Mouse (Mus musculus): ENCODE data around the gene Evx1.
A peak's percentile ranks its signal among the peaks of the same experiment; 100 is the strongest.

Evx1 gene

DNA sequence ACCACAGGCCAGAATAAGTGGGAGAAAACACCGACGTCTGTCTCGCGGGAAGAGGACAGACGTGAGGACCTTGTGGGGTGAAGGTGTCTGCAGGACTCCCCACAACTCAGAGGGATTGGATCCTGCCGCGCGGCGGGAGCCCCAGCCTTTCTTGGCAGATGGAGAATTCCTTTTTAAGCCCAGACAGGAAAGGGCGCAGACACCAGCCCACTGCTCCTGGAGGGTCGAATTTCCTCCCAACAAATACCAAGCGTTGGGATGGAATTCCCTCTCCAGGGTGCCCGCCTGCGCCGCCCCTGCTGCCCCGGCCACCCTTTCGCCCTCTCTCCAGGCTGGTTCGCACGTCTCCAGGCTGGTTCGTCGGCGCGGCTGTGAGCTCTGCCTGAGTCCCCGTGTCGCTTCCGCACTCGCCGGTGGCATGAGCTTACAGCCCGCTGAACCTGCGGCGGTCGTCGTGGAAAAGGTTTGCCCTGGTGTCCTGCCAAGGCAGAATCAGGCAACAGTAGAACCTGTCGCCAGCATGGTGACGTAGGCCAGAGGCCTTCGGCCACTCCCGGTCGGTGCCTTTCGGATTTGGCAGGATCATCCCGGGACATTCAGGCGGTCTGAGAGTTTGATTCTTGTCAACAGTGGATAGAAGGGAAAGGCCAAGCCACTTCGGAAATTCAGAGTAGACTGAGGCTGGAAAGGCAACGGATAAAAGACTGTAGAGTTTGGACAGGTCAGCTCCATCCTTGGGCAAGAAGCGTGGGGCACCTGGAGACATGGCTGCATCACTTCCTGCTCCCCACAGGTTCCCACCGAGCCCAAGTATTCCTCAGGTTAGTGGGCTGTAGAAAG lies 22.1 kb upstream of the Evx1 start:
- no peak for DNase-seq (ENCODE audit: low spot score)

DNA sequence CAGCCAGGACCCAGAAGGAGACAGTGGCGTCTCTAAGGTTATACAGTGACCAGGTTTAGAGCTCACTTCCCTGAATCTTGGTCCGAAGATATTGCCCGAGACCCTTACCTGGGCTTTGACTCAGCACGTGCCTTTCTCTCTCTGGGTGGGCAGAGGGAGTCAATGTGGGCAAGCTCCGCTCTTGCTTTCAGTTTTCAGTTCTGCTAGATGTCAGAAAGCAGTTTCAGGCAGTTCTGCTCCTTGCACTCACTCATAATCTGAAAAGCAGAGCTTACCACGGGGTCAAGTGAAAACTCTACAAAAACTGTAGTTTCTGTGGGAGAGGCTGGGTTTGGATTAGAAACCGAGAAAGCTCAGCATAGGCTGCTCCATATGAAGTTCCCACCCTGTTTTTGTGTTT lies 21.0 kb upstream of the Evx1 start:
- peak; percentile 24 for DNase-seq (ENCODE audit: low spot score)

DNA sequence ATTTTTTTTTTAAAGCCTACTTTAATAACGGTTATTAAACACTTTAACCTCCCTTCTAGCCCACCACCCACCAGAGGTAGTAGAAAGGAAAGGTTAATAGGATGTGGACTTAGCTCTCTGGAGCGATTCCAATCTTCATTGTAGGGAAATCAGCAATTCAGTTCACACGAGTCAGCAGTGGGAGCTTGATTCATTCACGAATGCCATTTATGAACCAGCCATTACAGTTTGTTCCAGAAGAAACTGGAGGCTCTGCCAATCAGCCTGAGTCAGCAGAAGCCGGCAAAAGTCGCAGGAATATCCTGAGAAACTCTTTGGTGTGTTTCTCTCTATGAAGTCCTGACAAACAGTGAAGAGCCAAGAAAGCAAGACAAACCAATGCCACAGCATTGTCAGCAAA lies 18.7 kb upstream of the Evx1 start:
- DNase-seq (ENCODE audit: low spot score) = peak; percentile 53

DNA sequence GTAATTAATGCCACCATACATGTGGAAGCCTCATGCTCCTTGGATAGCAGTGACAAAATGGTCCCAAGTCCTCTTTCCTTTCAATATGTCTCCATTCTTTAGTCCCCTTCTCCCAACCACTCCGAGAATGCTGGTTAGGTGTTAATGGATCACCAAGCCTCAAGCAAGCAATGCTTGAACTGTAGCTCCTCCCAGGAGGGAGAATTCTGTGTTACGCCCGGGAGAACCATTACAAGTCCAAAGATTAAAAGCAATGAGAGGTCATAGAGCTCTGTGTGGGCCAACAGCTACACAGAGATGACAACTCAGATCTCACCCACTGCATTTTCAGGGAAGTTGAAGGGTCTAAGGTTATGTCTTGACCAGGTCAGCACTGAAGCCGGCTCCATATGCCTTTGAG lies 14.8 kb upstream of the Evx1 start:
- no peak for DNase-seq (ENCODE audit: low spot score)

DNA sequence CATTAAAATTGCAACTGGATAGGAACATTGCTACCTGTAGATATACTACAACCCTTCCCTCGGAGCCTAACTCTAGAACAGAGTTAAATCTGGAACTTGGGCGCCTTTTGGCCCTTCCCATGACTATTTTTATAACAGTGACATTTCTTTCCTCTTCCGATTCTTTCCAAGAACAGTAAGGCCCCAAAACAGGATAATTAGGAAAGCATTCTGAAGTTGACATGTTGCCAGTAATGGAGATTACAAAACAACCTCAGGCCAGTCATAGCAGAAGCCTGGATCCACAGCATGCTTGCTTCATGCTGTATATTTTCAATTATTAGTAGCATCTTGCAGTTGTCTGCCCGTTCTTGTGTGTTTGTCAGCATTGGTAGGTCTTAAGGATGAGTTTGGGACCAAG lies 12.5 kb upstream of the Evx1 start:
- peak; percentile 93 for DNase-seq (ENCODE audit: low spot score)

DNA sequence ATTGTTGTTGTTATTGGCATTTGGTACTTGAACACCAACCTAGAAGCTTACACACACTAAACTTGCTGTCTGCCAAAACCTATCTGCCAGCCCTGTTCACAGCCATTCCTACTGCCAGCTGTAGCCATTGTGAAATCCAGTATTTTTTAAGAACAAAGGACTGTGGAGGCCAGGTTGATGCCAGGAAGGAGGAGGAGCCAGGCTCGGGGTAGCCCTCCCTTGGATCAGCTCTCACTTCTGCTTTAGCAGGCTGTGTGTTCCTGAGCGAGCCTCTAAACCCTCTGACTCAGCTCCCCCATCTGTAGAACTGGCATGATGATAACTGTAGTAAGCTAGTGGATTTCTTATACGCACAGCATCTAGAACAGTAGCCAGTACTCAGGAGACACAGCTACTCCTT lies 9.9 kb upstream of the Evx1 start:
- peak; percentile 79 for DNase-seq (ENCODE audit: low spot score)

DNA sequence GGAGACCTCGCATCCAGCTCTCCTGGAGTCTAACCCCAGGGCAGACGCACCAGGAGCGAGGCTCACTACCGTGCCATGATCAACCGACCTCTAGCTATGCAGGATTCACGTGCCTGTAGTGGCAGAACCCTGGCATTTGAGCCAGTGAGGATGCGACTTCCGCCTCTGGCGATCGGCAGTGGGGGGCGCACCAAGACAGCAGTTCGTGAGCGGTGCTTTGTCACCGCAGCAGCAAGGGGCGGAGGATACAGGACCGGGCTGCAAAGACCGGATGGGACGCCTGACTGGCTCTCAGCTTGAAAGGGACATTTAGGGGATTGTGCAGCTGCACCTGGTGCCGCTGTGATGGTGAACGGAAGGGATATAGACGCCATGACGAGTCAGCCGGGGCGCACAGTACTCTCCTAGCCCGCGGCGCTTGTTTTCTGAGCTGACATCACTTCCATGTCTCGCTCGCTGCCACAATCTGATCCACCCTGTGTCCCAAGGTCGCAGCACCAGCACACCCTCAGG lies 7.4 kb upstream of the Evx1 start:
- no peak for DNase-seq (ENCODE audit: low spot score)

DNA sequence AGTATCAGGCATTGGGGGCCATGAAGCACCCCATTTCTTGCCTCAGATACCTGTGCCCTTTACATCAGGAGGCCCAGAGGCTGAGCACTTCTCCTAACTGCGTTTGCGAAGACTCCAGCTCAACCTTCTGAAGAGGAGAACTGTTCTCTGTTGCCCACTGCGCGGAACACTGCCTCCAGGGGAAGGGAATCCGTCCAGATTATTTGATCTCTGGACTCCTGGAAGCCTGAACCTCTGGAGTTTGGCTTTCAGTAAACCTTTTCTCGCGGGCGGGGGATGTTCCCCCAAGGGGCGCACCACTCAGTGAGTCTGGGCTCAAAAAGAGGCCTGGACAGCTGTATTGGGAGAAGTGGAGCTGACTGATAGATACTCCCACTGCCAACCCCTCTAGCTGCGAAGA lies 3.5 kb upstream of the Evx1 start:
- DNase-seq (ENCODE audit: low spot score) = no peak

DNA sequence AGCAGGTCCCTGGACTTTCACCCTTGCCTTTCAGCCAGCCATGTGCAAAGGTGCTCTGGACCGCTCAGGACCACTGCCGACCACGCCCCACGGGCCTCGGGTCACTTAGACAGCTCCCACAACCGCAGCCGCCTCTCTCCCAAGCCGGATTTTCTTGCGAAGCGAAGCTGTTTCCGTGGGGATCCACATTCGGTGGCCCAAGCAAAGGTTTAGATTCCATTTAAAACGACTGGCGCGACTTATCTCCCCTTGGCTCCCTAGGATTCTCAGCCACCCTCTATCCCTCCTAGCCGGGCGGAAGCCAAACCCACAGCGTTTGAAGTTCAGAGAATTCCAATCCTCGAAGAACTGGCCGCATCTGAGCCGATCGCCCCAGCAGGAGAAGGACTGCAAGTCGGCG lies 2.9 kb upstream of the Evx1 start:
- DNase-seq (ENCODE audit: low spot score) = no peak

DNA sequence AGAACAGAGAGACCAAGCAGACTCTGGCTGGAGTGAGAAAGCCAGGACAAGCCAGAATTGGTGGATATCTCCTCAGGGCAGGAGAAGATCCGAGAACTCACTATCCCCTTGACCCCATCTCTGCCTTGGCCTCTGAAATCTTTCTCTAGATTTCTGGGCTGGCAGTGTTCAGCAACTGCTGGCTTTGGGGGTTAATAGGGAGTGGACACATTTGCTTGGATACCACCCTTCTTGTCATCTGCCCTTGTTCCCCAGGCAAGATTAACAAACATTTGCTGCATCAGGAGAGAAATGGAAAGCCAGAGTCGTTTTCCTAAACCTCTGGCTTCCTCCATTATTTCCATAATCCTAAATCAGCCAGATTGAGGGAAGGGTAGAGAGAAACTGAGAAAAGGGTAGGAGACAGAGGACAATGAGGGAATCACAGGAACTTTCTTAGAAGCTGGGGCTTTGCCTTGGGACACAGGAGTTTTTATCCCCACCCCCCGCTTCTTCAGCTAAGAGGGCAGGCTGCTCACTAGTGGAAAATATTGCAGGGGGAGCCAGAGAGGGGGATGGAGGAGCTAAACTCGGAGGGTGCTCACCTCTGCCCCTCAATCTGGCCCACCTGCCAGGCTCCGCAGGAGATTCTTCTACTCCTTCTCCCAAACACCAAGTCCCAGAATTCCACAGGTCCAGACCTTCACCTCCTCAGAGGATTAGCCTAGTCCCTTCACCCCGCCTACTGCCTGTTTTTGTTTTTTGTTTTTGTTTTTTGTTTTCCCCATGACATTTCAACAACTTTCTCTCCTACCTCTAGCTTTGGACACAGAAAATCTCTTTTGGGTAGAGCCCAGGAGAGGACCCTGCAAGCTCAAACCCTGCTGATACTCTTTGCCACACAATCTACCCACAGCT lies 1.4 kb upstream of the Evx1 start:
- DNase-seq (ENCODE audit: low spot score) = no peak

DNA sequence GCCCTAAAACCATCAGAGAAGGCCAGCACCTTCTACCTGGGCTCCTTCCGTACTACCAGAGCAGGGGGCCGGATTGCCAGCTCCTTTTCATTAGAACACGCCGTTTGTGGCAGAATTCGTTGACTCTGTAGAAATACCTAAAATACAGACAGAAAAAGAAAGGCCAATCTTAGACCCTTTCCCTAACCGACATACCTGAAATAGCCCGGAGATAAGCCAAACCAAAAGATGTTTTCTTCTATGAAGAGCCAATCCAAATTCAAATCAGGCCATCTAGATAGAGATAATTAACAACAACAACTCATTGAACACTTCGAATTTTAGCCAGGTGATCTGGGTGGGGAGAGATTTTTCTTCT lies 761 bp upstream of the Evx1 start:
- no peak for DNase-seq (ENCODE audit: low spot score)

DNA sequence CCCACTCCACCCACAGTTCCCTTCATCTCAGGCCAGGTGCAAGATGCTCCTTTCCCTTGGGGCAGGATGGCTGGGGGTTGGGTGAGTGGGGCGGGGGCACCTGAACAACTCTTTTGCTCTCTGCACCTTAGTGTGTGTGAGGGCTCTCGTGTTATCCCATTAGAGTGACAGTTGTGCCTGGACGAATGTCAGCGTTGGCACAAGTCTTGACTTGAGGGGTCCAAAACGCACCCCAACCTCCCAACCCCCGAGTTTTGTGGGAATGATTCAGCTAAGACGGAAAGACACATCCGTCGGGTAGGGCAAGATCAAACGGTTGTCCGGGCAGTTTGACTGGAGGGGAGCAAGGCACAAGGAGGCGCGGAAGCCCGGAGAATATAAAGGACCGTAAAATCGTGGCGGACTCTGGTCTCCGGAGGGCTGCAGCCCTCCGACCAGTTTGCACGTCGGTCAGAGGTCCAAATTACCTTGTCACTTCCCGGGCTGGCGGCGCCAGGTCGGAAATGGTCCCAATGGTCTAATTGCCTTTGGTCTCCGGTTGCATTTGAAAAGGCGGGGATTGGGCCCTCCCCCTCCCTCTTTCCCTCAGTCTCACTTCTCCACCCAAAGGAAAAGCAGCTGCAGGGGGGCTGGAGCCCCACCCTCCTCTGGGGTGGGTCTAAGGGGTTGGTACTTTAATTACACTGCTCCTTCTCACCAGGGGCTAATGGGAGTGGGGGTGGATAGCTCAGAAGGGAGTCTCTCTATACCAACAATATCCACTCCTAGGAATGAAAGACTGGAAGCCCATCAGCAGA lies 1.2 kb downstream of the Evx1 start:
- no peak for DNase-seq (ENCODE audit: low spot score)

DNA sequence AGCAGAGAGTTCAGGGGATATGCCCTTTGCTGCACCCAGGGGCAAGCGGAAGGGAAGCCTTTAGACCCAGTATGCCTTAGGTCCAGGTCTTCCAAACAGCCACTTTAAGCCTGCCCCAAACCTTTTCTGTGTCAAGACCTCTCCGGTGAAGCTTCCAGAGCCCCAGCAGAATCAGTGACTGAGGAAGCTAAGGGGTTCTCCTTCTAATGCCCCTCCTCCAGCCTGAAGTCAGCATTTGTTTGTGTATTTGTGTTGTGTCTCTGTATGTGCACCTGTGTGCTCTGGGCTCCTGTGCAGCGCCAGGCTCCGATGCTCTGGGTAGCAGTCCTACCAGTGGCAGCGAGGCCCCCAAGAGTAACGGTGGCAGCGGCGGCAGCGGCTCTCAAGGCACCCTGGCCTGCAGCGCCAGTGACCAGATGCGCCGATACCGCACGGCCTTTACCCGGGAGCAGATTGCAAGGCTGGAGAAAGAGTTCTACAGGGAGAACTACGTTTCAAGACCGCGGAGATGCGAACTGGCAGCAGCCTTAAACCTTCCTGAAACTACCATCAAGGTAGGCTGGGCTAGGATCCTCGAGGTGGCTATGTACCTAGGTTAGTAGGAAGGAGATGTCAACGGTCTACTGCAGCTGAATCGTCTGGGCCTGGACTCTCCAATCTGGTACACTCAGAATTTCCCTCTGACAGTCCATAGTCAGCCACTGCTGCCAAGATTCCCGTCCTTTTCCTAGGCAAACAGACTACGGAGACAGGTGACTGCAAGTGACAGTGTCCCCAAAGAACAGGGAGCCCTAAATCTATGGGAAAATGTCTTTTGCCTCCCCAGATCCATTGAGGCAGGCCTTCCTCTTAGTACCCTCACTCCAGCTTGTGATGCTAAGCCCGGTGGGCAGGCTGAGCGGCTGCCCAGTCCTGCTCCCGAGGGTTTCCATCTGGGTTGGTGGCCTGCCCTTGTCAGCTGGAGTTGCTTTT lies 2.4 kb downstream of the Evx1 start:
- no peak for DNase-seq (ENCODE audit: low spot score)

DNA sequence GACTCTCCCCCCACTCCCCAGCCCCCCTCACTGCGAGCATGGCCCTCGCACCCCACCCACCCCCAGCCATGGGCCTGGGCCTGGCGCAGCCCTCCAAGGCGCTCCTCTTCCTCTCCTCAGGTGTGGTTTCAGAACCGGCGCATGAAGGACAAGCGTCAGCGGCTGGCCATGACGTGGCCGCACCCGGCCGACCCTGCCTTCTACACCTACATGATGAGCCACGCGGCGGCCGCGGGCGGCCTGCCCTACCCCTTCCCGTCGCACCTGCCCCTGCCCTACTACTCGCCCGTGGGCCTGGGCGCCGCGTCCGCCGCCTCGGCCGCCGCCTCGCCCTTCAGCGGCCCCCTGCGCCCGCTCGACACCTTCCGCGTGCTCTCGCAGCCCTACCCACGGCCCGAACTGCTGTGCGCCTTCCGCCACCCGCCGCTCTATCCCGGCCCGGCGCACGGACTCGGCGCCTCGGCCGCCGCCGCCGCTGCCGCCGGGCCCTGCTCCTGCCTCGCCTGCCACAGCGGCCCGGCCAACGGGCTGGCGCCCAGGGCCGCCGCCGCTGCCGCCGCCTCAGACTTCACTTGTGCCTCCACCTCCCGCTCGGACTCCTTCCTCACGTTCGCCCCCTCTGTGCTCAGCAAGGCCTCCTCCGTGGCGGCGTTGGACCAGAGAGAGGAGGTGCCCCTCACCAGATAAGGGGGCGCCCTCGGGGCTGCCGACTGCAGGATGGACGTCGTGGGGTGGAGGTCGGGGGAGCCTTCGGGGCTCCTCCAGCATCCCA lies 3.3 kb downstream of the Evx1 start:
- DNase-seq (ENCODE audit: low spot score) = no peak

DNA sequence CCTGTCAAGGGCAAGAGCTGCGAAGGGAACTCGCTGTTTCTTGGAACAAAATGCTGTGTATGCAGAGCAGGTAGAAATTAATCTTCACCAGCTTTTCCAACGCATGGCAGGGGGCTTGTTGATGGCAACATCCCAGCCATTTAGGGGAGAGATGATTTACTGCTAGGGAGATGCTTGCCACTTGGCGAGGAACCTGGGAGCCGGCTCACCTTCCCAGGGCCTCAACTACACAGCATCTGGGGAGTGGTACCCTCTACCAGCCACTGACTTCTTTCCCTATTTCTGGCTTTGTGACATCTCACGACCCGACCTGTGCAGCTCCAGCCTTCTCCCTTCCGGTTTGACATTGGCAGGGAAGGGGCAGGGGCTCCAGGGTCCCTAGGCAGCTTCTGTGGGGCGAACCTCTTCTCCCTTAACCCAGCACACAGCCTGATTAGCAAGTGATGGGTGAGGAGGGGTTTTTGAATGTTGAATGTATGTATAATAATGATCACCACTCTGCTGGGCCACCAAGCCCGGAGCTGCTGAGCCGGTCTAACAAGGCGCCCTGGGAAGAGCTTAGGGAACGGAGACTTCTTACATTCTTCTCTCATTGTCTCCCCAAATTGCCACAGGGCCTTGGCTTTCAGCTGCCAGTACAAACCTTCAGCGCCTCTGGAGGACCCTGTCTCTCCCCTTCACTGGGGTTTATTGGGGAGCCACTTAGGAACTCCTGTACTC lies 4.3 kb downstream of the Evx1 start:
- DNase-seq (ENCODE audit: low spot score) = no peak

DNA sequence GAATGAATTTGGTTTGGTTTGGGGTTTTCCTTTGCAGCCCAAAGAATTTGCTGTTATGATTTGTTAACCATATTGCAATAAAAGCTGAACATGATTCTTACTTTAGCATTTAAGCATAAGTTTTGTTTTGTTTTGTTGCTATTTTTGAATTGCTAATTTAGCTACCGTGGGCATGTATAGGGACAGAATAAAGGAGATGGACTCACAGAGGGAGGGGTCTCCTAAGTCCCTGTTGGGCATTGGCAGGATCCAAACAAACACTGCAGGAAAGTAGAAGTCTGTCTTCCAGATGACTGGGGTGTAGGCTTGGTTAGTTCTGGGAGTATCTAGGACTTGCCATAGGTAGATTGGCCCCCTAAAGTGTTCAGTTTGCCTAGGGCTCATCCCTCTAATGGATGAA lies 5.0 kb downstream of the Evx1 start:
- no peak for DNase-seq (ENCODE audit: low spot score)

DNA sequence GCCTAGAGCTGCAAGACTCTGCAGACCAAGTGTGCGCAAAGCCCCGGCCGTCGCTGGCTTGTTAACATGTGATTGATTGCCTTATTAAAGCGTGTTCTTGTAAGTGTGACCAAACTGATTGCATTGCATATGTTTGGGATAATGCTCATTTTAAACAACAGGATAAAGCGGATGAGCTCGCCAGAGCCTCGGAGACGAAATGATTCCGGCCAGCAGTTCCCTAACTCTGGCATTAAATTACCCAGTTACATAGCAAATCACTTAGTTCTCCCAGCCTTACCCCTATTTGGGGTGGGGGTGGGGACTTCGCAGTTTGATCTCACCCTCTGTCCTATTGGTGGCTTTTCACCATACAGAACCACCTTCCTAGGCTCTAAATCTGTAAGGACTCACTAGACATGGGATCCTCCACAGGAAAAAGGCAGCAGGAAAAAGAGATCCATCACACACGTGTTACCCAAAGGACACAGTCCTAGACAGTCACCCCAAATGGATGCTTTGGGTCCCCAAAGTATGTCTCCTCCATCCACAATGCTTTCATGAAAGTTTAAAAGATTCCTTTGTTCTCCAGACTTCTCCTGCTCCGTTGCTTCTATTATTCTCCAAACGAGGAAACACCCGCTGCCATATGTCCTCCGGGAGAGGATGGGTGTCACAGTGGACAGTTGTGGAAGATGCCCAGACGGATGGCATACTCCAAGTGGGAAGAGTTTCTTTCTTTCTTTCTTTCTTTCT lies 6.8 kb downstream of the Evx1 start:
- no peak for DNase-seq (ENCODE audit: low spot score)

DNA sequence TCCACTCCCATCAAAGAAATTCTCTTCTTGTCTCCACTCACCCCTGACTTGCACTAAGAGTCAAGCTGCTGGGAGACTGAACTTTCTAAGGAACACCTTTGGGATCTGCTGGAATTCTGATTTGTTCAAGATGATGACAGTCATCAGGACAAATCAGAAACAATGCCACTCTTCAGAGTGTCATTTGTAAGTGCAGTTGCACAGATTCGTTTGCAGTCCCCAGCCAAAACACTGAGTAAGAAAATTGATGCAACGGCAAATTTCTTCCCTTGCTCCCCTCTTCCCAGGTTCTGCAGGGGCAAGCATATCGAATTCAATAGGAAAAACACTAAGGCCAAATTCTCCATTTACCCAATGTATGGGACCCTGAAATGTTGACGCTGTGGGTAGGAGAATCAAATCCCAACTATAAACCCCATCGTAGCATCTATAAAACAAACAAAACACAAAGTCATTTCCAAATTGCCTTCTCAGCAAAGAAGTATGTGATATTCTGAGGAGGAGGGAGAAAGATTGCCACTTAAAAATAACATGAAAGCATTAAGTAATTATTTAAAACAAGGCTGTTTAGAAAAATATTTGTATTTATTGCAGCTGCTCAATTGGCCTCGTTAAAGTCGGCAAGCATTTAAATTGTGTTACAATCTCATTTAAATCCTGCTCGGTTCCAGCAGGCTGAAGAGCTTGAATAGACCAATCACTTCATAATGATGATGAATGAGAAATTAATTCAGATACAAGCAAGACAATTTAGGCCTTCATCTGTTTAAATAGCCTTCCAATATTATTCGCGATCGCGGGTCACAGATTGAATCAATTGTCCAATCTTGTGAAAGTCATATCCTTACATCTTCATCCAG lies 7.9 kb downstream of the Evx1 start:
- no peak for DNase-seq (ENCODE audit: low spot score)

Measured in adipocyte (in vitro differentiated cells).